Mouse (Mus musculus): ENCODE measurements around the gene Egln2.

GRCm38 (mm10) chr7:27156005-27156404 is 10.6 kb downstream of the Egln2 start:
- TF ChIP-seq CTCF (conservative IDR thresholded peaks at IDR 0.05; ENCODE audit: low read length) (no peak), NANOG (IDR thresholded peaks at IDR 0.05; ENCODE audit: borderline replicate concordance, low read length) (no peak)

Measured in E14TG2a.4 (cell line).